Mouse (Mus musculus) ES-Bruce4 (cell line): ENCODE results near the gene Cryga. TPM values are rescaled to one million over a fixed set of nuclear protein-coding genes. Genes with fewer than 3 reads are reported as not detected.

Experiments used
- H3K27ac ChIP-seq: 2 replicates; pipeline ENCODE4 v1.5.1; 2012; ENCODE audit warnings: low read length, inconsistent platforms; ENCODE audit not compliant: insufficient read depth
- H3K27me3 ChIP-seq: 2 replicates; pipeline ENCODE4 v1.6.1; 2012; ENCODE audit warnings: mild to moderate bottlenecking, low read length, inconsistent platforms; ENCODE audit not compliant: control insufficient read depth, poor library complexity, insufficient read depth, severe bottlenecking
- H3K36me3 ChIP-seq: 2 replicates; pipeline ENCODE4 v1.6.1; 2012; ENCODE audit warnings: inconsistent platforms, mild to moderate bottlenecking, low read length, moderate library complexity; ENCODE audit not compliant: control insufficient read depth, poor library complexity, insufficient read depth, severe bottlenecking
- H3K4me1 ChIP-seq: one replicate; pipeline ENCODE4 v1.8.1; 2011; ENCODE audit warnings: low read length; ENCODE audit not compliant: control insufficient read depth, insufficient read depth
- H3K4me3 ChIP-seq: 2 replicates; pipeline ENCODE4 v1.5.1; 2011; ENCODE audit warnings: low read depth, mild to moderate bottlenecking, low read length
- H3K9ac ChIP-seq: 2 replicates; pipeline ENCODE4 v1.6.1; 2012; ENCODE audit warnings: low read depth, mild to moderate bottlenecking, inconsistent platforms; ENCODE audit not compliant: poor library complexity, severe bottlenecking
- H3K9me3 ChIP-seq: replicated peaks from 2 replicates; pipeline ENCODE4 v1.6.1; 2012; ENCODE audit warnings: mild to moderate bottlenecking, low read length, inconsistent platforms; ENCODE audit not compliant: control insufficient read depth, poor library complexity, insufficient read depth, severe bottlenecking
- CTCF ChIP-seq: IDR thresholded peaks from one replicate; pipeline ENCODE4 v1.8.1; 2011; ENCODE audit warnings: low read depth, low read length
- EP300 ChIP-seq: IDR thresholded peaks from 2 replicates; pipeline ENCODE4 v1.6.1; 2011; ENCODE audit warnings: low read depth, low read length; ENCODE audit not compliant: insufficient read depth
- POLR2A ChIP-seq: IDR thresholded peaks from one replicate; pipeline ENCODE4 v1.8.1; 2011; ENCODE audit warnings: low read length; ENCODE audit not compliant: insufficient read depth
- polyA plus RNA-seq: library from polyadenylated mRNA; stranded (reverse); fragments of >200 nt; gene quantifications from 2 replicates; pipeline ENCODE4 v1.2.4, GENCODE M21; 2011; ENCODE audit warnings: low read depth; ENCODE audit not compliant: missing spikeins, insufficient read depth, insufficient read length

The Cryga gene
- polyA plus RNA-seq: not detected in 2 replicates

DNA sequence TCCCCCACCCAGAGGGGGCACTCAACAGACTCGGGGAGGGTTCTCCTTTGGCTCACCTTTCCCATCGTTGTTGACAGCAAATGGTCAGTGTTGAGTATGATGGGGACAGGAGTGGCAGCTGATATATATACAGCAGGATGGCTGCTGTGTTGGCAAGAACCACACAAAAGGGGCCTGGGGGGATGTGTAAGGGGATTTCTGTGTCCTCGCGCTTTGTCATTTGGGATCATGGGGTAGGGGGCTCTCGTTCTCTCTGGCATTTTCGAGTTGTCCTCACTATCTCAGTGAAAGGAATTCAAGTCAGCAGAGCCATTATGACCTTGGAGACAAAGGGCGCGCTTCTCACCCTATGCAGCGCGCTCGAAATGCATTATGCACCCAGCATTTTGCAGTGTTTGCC lies at the start of gene Cryga:
Cryga (minus strand) TSS at position 101 of the 400 bp plus-strand sequence.
- Histone ChIP-seq H3K36me3 (no peaks in the 10 kb centered on the region), H3K4me1 (peaks cover 2% of the 10 kb centered on the region), H3K9me3 (no peaks in the 10 kb centered on the region), H3K27me3 (no peaks in the 10 kb centered on the region), H3K27ac (no peak within 1 kb of the TSS), H3K9ac (no peak within 1 kb of the TSS), H3K4me3 (peak within 1 kb of the TSS; percentile 46; the same call in 1 of the 2 replicates)
- no peak for TF ChIP-seq CTCF
- TF ChIP-seq POLR2A: no peak
- TF ChIP-seq EP300: no peak

DNA sequence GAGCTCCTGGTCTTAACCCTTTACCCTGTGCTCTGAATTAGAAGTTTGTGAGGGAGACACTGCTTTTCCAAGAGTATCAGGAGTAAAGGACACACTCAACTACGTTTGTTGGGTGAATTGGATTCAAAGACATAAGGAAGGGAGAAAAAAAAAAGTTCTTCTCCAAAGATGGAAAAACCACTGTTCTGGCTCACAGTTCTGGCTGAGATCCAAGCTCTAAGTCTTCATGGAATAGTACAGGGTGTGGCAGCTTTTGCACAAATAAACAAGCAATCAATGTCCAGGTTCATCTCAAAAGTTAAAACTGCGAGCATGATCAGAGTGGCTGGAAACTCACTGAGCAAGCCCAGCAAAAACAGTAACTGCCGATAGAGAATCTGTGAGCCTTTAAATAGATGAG lies 44.8 kb upstream of the Cryga start:
- H3K9me3 ChIP-seq: peaks cover 5% of the 10 kb centered on the region; the same call in 1 of the 2 replicates
- TF ChIP-seq POLR2A: no peak
- no peak for TF ChIP-seq EP300
- TF ChIP-seq CTCF: no peak
- H3K36me3 ChIP-seq: no peaks in the 10 kb centered on the region
- H3K27me3 ChIP-seq: no peaks in the 10 kb centered on the region
- no peak overlapping the region for H3K27ac ChIP-seq
- H3K4me3 ChIP-seq: no peak overlapping the region
- no peak overlapping the region for H3K9ac ChIP-seq
- H3K4me1 ChIP-seq: no peaks in the 10 kb centered on the region

DNA sequence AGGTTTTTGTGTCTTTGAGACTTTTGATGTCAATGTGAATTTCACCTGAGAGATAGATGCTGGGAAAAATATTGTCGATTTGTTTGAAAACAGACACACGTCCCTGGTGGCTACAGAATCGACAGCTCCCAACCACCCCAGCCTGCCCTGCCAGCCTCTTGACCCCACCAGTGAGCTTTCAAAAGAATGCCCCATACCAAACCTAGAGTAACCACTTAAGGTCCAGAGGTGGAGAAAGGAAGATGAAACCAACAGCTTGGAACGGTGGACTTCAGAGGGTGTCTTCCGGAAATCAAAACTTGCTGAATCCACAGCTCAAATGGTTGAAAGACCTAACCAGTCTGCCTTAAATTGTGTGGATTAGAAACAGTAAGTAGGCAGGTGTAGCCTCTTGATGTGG lies 44.2 kb upstream of the Cryga start:
- peaks cover 8% of the 10 kb centered on the region for H3K9me3 ChIP-seq
- TF ChIP-seq POLR2A (no peak), CTCF (no peak), EP300 (no peak)

DNA sequence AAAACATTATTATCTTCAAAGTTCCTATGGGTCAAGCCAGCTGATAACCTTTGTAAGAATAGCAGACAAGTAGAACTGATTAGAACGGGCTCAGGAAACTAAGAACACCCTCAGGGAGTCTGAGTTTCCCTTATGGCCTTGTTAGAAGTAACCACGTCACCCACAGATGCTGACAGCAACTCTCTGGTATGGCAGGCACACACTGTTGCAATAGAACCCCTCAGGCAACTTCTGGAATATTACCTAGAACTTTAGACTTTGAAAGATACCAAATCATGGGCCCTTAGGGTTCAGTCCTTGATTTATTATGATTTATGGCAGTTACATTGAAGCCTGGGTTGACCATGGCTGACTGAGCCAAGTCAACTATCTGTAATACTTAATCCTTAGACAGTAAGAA lies 43.4 kb upstream of the Cryga start:
- Histone ChIP-seq H3K4me1 (no peaks in the 10 kb centered on the region), H3K27ac (no peak overlapping the region), H3K4me3 (no peak overlapping the region), H3K9ac (no peak overlapping the region), H3K27me3 (no peaks in the 10 kb centered on the region), H3K9me3 (peaks cover 10% of the 10 kb centered on the region), H3K36me3 (no peaks in the 10 kb centered on the region)
- TF ChIP-seq EP300 (no peak), POLR2A (no peak), CTCF (no peak)

More for the DNA sequence above, 44.2 kb upstream of the Cryga start:
- Histone ChIP-seq H3K4me3 (no peak overlapping the region), H3K36me3 (no peaks in the 10 kb centered on the region), H3K9ac (no peak overlapping the region), H3K4me1 (no peaks in the 10 kb centered on the region), H3K27ac (no peak overlapping the region), H3K27me3 (no peaks in the 10 kb centered on the region)

DNA sequence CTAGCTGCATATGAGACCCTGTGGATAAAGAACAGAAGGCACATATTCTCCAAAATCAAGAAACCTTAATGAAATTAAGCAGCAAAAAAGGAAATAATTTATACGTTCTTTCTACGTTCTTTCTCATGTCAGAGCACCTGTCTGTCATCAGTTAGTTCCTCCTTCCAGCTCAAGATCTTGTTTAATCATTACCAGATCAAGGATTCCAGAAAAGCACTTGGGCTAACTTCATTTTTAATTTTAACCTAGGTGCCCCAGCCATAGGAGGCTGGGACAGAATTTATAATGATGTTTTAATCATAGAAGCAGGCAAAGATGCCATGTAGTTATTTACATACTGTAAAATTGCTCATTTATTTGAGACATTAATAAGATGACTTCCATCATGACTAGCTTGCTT lies 41.6 kb upstream of the Cryga start:
- H3K4me1 ChIP-seq: no peaks in the 10 kb centered on the region
- H3K36me3 ChIP-seq: no peaks in the 10 kb centered on the region
- no peak overlapping the region for H3K4me3 ChIP-seq
- no peak overlapping the region for H3K9ac ChIP-seq
- no peaks in the 10 kb centered on the region for H3K27me3 ChIP-seq
- peaks cover 10% of the 10 kb centered on the region for H3K9me3 ChIP-seq
- H3K27ac ChIP-seq: no peak overlapping the region
- TF ChIP-seq POLR2A (no peak), EP300 (no peak), CTCF (no peak)

DNA sequence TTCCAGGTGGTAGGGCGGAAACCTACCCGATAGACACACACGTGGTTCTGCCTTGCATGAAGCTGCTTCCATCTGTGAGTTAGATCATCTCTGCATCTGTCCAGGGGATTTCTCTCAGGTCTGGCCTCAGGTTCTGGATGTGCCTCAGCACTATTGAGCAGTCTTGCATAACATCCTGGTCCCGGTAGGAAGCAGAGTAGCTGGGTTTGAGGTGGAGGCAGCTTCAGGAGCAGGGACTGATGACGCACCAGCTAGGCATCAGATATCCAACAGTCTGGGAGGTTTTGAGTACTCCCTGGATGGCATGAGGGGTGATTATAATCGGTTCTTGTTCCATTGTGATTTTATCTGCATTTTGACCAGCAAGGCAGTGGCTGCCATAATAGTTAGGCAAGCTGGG lies 34.4 kb upstream of the Cryga start:
- TF ChIP-seq CTCF: no peak
- no peak for TF ChIP-seq EP300
- TF ChIP-seq POLR2A: no peak
- H3K36me3 ChIP-seq: no peaks in the 10 kb centered on the region

More for the DNA sequence above, 34.4 kb upstream of the Cryga start:
- peaks cover 1% of the 10 kb centered on the region; the same call in 1 of the 2 replicates for H3K27me3 ChIP-seq
- H3K9ac ChIP-seq: no peak overlapping the region
- no peak overlapping the region for H3K4me3 ChIP-seq
- H3K9me3 ChIP-seq: peaks cover 3% of the 10 kb centered on the region
- H3K27ac ChIP-seq: no peak overlapping the region
- H3K4me1 ChIP-seq: no peaks in the 10 kb centered on the region
